Mouse (Mus musculus) heart, embryonic 13.5 days (tissue): ENCODE measurements around the gene Gm28047. TPM values are rescaled to one million over a fixed set of nuclear protein-coding genes. Genes with fewer than 3 reads are reported as not detected.
A peak's percentile ranks its signal among the peaks of the same experiment; 100 is the strongest.

Experiments
- ATAC-seq: fragments of 200-750 bp; cut with Nextera tagmentation; 2 replicates; pipeline ENCODE4 v1.8.0; 2017; ENCODE audit warnings: moderate TSS enrichment; ENCODE audit not compliant: insufficient number of reproducible peaks, low FRiP score, low TSS enrichment; ENCODE audit errors: extremely low read depth
- H3K27ac ChIP-seq: fragments of 300-500 bp; sonication (generic); replicated peaks from 2 replicates; pipeline ENCODE4 v1.5.1; 2015; ENCODE audit warnings: moderate library complexity, mild to moderate bottlenecking, inconsistent platforms
- H3K27me3 ChIP-seq: fragments of 300-500 bp; sonication (generic); replicated peaks from 2 replicates; pipeline ENCODE4 v1.6.1; 2015; ENCODE audit warnings: mild to moderate bottlenecking, inconsistent platforms
- H3K36me3 ChIP-seq: fragments of 300-500 bp; sonication (generic); 2 replicates; pipeline ENCODE4 v1.6.1; 2015; ENCODE audit warnings: mild to moderate bottlenecking, inconsistent platforms
- H3K4me1 ChIP-seq: fragments of 300-500 bp; sonication (generic); 2 replicates; pipeline ENCODE4 v1.6.1; 2015; ENCODE audit warnings: inconsistent platforms
- H3K4me2 ChIP-seq: fragments of 300-500 bp; sonication (generic); 2 replicates; pipeline ENCODE4 v1.6.1; 2015; ENCODE audit warnings: inconsistent platforms, mild to moderate bottlenecking, moderate library complexity
- H3K4me3 ChIP-seq: fragments of 300-500 bp; sonication (generic); 2 replicates; pipeline ENCODE4 v1.5.1; 2015; ENCODE audit warnings: moderate library complexity, mild to moderate bottlenecking, inconsistent platforms
- H3K9ac ChIP-seq: fragments of 300-500 bp; sonication (generic); 2 replicates; pipeline ENCODE4 v1.6.1; 2015; ENCODE audit warnings: inconsistent platforms, mild to moderate bottlenecking, moderate library complexity
- H3K9me3 ChIP-seq: fragments of 300-500 bp; sonication (generic); 2 replicates; pipeline ENCODE4 v1.6.1; 2016; ENCODE audit warnings: inconsistent platforms
- WGBS: fragments of 180-500 bp; shearing (Covaris S2); methylation state at CpG from one replicate; pipeline ENCODE4 v1.1.7; 2015; ENCODE audit warnings: mixed read lengths; 5-methylcytosine and 5-hydroxymethylcytosine counted together
- polyA plus RNA-seq: library from polyadenylated mRNA; unstranded; fragments of >200 nt; fragmentation: Nextera tagmentation; extraction: Ambion mirVana; gene quantifications from 2 replicates; pipeline ENCODE4 v1.2.1, GENCODE M21; 2015

Gene Gm28047
- polyA plus RNA-seq, 1 experiment from 2014 or later: not detected

- Histone ChIP-seq H3K27ac (no peak overlapping the region), H3K36me3 (no peaks in the 10 kb centered on the region), H3K27me3 (no peaks in the 10 kb centered on the region), H3K4me3 (no peak overlapping the region), H3K9ac (peak overlapping the region; percentile 28; the same call in 1 of the 2 replicates), H3K4me2 (no peak overlapping the region), H3K4me1 (peaks cover 48% of the 10 kb centered on the region), H3K9me3 (no peaks in the 10 kb centered on the region)
- 76% methylated on average over 3 of the region's 3 CpGs for WGBS
- no peak for ATAC-seq
Observed at GRCm38 (mm10) chr15:102513004-102513403, 111.9 kb downstream of the Gm28047 start.

GRCm38 (mm10) chr15:102512471-102512870, 112.4 kb downstream of the Gm28047 start:
- peaks cover 3% of the 10 kb centered on the region; the same call in 1 of the 2 replicates for H3K36me3 ChIP-seq
- H3K9ac ChIP-seq: no peak overlapping the region; the same call in 1 of the 2 replicates
- no peaks in the 10 kb centered on the region for H3K27me3 ChIP-seq
- H3K4me1 ChIP-seq: peaks cover 48% of the 10 kb centered on the region
- H3K4me2 ChIP-seq: no peak overlapping the region
- ATAC-seq: no peak
- H3K9me3 ChIP-seq: no peaks in the 10 kb centered on the region
- no peak overlapping the region for H3K27ac ChIP-seq
- no peak overlapping the region for H3K4me3 ChIP-seq

GRCm38 (mm10) chr15:102512010-102512409, 112.9 kb downstream of the Gm28047 start:
- no peaks in the 10 kb centered on the region for H3K27me3 ChIP-seq
- 41% methylated on average over 5 of the region's 5 CpGs for WGBS
- H3K9ac ChIP-seq: peak overlapping the region; percentile 82
- no peaks in the 10 kb centered on the region for H3K9me3 ChIP-seq
- peaks cover 48% of the 10 kb centered on the region for H3K4me1 ChIP-seq
- H3K4me2 ChIP-seq: 0 out of 2 replicates have a peak overlapping the region, but pooled peaks have one; percentile 79
- ATAC-seq: no peak
- no peak overlapping the region for H3K27ac ChIP-seq
- no peak overlapping the region for H3K4me3 ChIP-seq
- peaks cover 6% of the 10 kb centered on the region; the same call in 1 of the 2 replicates for H3K36me3 ChIP-seq

GRCm38 (mm10) chr15:102511285-102511833, 113.5 kb downstream of the Gm28047 start:
- 17% methylated on average over 6 of the region's 6 CpGs for WGBS
- H3K4me3 ChIP-seq: peak overlapping the region; percentile 62

GRCm38 (mm10) chr15:102510590-102511284, 114.1 kb downstream of the Gm28047 start:
- peak; percentile 95 for ATAC-seq
- peak overlapping the region; percentile 62 for H3K4me3 ChIP-seq
- H3K27ac ChIP-seq: peak overlapping the region; percentile 79
- peak overlapping the region; percentile 82 for H3K9ac ChIP-seq
- H3K36me3 ChIP-seq: peaks cover 6% of the 10 kb centered on the region; the same call in 1 of the 2 replicates
- no peaks in the 10 kb centered on the region for H3K27me3 ChIP-seq
- H3K4me1 ChIP-seq: peaks cover 47% of the 10 kb centered on the region
- no peaks in the 10 kb centered on the region for H3K9me3 ChIP-seq
- peak overlapping the region; percentile 79 for H3K4me2 ChIP-seq
- WGBS: 3% methylated on average over 34 of the region's 34 CpGs

More at GRCm38 (mm10) chr15:102511285-102511833, 113.5 kb downstream of the Gm28047 start:
- Histone ChIP-seq H3K4me2 (peak overlapping the region; percentile 79), H3K27me3 (no peaks in the 10 kb centered on the region), H3K9me3 (no peaks in the 10 kb centered on the region), H3K4me1 (peaks cover 47% of the 10 kb centered on the region), H3K27ac (peak overlapping the region; percentile 79), H3K36me3 (peaks cover 6% of the 10 kb centered on the region; the same call in 1 of the 2 replicates), H3K9ac (peak overlapping the region; percentile 82)
- no peak for ATAC-seq

- Histone ChIP-seq H3K27ac (peak overlapping the region; percentile 79), H3K27me3 (no peaks in the 10 kb centered on the region), H3K9ac (peak overlapping the region; percentile 82), H3K4me2 (peak overlapping the region; percentile 79), H3K4me3 (peak overlapping the region; percentile 62), H3K4me1 (peaks cover 47% of the 10 kb centered on the region), H3K36me3 (peaks cover 9% of the 10 kb centered on the region), H3K9me3 (no peaks in the 10 kb centered on the region)
- WGBS: 5% methylated on average over 9 of the region's 9 CpGs
- no peak for ATAC-seq
Observed at GRCm38 (mm10) chr15:102510110-102510509, 114.8 kb downstream of the Gm28047 start.

GRCm38 (mm10) chr15:102508336-102508735, 116.5 kb downstream of the Gm28047 start:
- Histone ChIP-seq H3K27ac (no peak overlapping the region), H3K4me3 (no peak overlapping the region), H3K9me3 (no peaks in the 10 kb centered on the region), H3K27me3 (no peaks in the 10 kb centered on the region), H3K4me2 (no peak overlapping the region), H3K4me1 (peaks cover 50% of the 10 kb centered on the region), H3K36me3 (peaks cover 26% of the 10 kb centered on the region), H3K9ac (no peak overlapping the region)
- WGBS: 80% methylated on average over 3 of the region's 3 CpGs
- ATAC-seq: no peak

GRCm38 (mm10) chr15:102507561-102507960, 117.3 kb downstream of the Gm28047 start:
- H3K4me3 ChIP-seq: no peak overlapping the region
- H3K4me1 ChIP-seq: peaks cover 48% of the 10 kb centered on the region
- H3K27me3 ChIP-seq: no peaks in the 10 kb centered on the region
- no peak overlapping the region for H3K9ac ChIP-seq
- no peak overlapping the region for H3K27ac ChIP-seq
- peaks cover 34% of the 10 kb centered on the region for H3K36me3 ChIP-seq
- H3K9me3 ChIP-seq: no peaks in the 10 kb centered on the region
- no peak overlapping the region for H3K4me2 ChIP-seq
- ATAC-seq: no peak

GRCm38 (mm10) chr15:102506864-102507263, 118.0 kb downstream of the Gm28047 start:
- Histone ChIP-seq H3K9me3 (no peaks in the 10 kb centered on the region), H3K4me3 (no peak overlapping the region), H3K27me3 (no peaks in the 10 kb centered on the region), H3K4me2 (no peak overlapping the region), H3K9ac (no peak overlapping the region), H3K36me3 (peaks cover 41% of the 10 kb centered on the region), H3K27ac (no peak overlapping the region; the same call in 1 of the 2 replicates), H3K4me1 (peaks cover 41% of the 10 kb centered on the region)
- no peak for ATAC-seq
- WGBS: 90% methylated on average over 1 of the region's 1 CpGs

GRCm38 (mm10) chr15:102506464-102506830, 118.4 kb downstream of the Gm28047 start:
- WGBS: 43% methylated on average over 2 of the region's 2 CpGs
- ATAC-seq: no peak

GRCm38 (mm10) chr15:102505770-102506463, 119.0 kb downstream of the Gm28047 start:
- Histone ChIP-seq H3K4me3 (no peak overlapping the region), H3K4me2 (no peak overlapping the region), H3K9ac (no peak overlapping the region), H3K4me1 (peaks cover 32% of the 10 kb centered on the region), H3K27me3 (no peaks in the 10 kb centered on the region), H3K36me3 (peaks cover 50% of the 10 kb centered on the region), H3K27ac (peak overlapping the region; percentile 48; the same call in 1 of the 2 replicates), H3K9me3 (no peaks in the 10 kb centered on the region)
- no peak for ATAC-seq
- 68% methylated on average over 9 of the region's 9 CpGs for WGBS

More at GRCm38 (mm10) chr15:102506464-102506830, 118.4 kb downstream of the Gm28047 start:
- H3K27me3 ChIP-seq: no peaks in the 10 kb centered on the region
- peaks cover 45% of the 10 kb centered on the region for H3K36me3 ChIP-seq
- no peak overlapping the region; the same call in 1 of the 2 replicates for H3K27ac ChIP-seq
- no peak overlapping the region for H3K4me3 ChIP-seq
- H3K4me1 ChIP-seq: peaks cover 37% of the 10 kb centered on the region
- no peak overlapping the region for H3K9ac ChIP-seq
- no peaks in the 10 kb centered on the region for H3K9me3 ChIP-seq
- no peak overlapping the region for H3K4me2 ChIP-seq
